9 mouse cellular contexts compared by ENCODE assay signal in the genomic region with DNA sequence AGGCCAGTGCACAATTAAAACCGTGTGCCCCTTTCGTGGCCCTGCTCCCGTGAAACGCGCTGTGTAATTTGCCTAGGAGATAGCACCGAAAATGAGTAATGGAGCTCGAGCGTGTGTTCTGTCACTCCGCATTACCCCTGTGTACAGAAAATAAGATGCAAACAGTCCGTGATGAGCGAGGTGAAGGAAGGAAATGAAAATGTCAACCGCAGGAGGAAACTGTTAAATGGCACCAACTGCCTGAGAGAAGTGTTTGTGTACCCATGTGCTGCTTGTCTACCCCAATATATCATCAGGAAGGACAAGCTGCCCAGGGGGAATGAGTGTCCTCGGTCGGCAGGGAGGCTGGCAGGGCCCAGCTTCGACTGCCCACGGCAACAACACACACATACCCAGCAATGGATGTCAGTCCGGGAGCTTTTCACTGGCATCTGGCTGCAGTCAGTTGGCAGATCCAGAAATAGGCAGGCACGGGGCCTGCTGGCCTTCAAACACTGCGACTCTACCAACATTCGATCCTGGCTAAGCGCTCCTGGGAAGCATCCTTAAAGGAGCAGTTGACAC.
DNase-seq lines count a peak whose midpoint lies in the region; ATAC-seq lines count a peak whose summit lies in the region.
"Had no signal": no experiment of that assay in that cellular context is flagged by ENCODE, and none has a peak within 500 bp of the region (broad histone marks: within the 10 kb centered on the region; RNA-seq: fewer than 3 reads in every experiment).

No protein-coding gene starts in this region.

- no peak overlapping the region for H3K4me3 ChIP-seq in midbrain, embryonic 13.5 days (replicated peaks)
- H3K4me3 ChIP-seq in midbrain, embryonic 10.5 days = no peak overlapping the region

- H3K27me3 ChIP-seq in midbrain, embryonic 13.5 days = no peaks in the 10 kb centered on the region
- H3K27me3 ChIP-seq in midbrain, embryonic 10.5 days (ENCODE audit: low read depth, poor library complexity, severe bottlenecking) = no peaks in the 10 kb centered on the region

- no peak overlapping the region for H3K4me2 ChIP-seq in midbrain, embryonic 13.5 days (replicated peaks)

- H3K4me1 ChIP-seq in midbrain, embryonic 13.5 days (replicated peaks) = no peaks in the 10 kb centered on the region; the same call in 1 of the 2 replicates
- peaks cover 3% of the 10 kb centered on the region; the same call in 1 of the 2 replicates for H3K4me1 ChIP-seq in midbrain, embryonic 10.5 days

- no peaks in the 10 kb centered on the region for H3K36me3 ChIP-seq in midbrain, embryonic 13.5 days
- no peaks in the 10 kb centered on the region for H3K36me3 ChIP-seq in midbrain, embryonic 10.5 days

- no peak overlapping the region for H3K9ac ChIP-seq in midbrain, embryonic 13.5 days (replicated peaks)

- H3K27ac ChIP-seq in midbrain, embryonic 13.5 days = peak overlapping the region; percentile 66
- no peak overlapping the region for H3K27ac ChIP-seq in midbrain, embryonic 10.5 days (replicated peaks)
- H3K27ac ChIP-seq: macrophage had no signal

- H3K9me3 ChIP-seq in midbrain, embryonic 13.5 days = no peaks in the 10 kb centered on the region
- no peaks in the 10 kb centered on the region for H3K9me3 ChIP-seq in midbrain, embryonic 10.5 days (replicated peaks)

- peak; percentile 45; the same call in 1 of the 2 replicates for ATAC-seq in midbrain, embryonic 13.5 days
- peak; percentile 74 to 79 for ATAC-seq in hematopoietic stem cell, adult 5-6 weeks (replicated peaks in 1 of 2; ENCODE audit: insufficient read depth in 1 of 2, low FRiP score in 2 of 2, low TSS enrichment in 1 of 2, low read depth in 1 of 2, poor library complexity in 2 of 2, severe bottlenecking in 2 of 2)

- no peak for DNase-seq in midbrain, embryonic 10.5 days (ENCODE audit: low spot score)
- DNase-seq in cerebellum, postnatal 4 days (ENCODE audit: low spot score in 2 of 2) = peak; percentile 49 to 74
- peak; percentile 88 for DNase-seq in left cerebral cortex, postnatal 4 days
- DNase-seq in kidney, adult 9 months = no peak
- no peak for DNase-seq in urinary bladder, adult 18-20 months (ENCODE audit: low spot score in 2 of 2)
- no peak for DNase-seq in spleen, postnatal 4 days (ENCODE audit: low spot score in 2 of 2)

- 66% methylated on average over 21 of the region's 21 CpGs for WGBS in midbrain, embryonic 13.5 days
- WGBS in midbrain, embryonic 10.5 days = 84% methylated on average over 21 of the region's 21 CpGs

- intact Hi-C loops in left cerebral cortex, postnatal 4 days (cut with DNase I) = no loop called here

Comparison
In these comparisons a context has a peak if more than half of its experiments do, and no peak if none do; other contexts are left out.
1. DNase-seq: peak in cerebellum, postnatal 4 days (2 of 2) and left cerebral cortex, postnatal 4 days (single experiment); none in midbrain, embryonic 10.5 days (single experiment), kidney, adult 9 months (single experiment), urinary bladder, adult 18-20 months (0 of 2) and spleen, postnatal 4 days (0 of 2).